Mouse (Mus musculus) liver, adult 2 months (tissue): ENCODE measurements around the gene Ltb. TPM values are rescaled to one million over a fixed set of nuclear protein-coding genes. Genes with fewer than 3 reads are reported as not detected.
A peak's percentile ranks its signal among the peaks of the same experiment; 100 is the strongest.

Source experiments
- DNase-seq: peaks from one replicate; pipeline ENCODE4 v3.0.0-alpha.2; 2011; ENCODE audit warnings: low read depth, low spot score; ENCODE audit errors: extremely low read depth
- H3K27ac ChIP-seq: fragments of 200-500 bp; replicated peaks from 2 replicates; pipeline ENCODE4 v1.5.1; 2012; ENCODE audit warnings: low read depth, mild to moderate bottlenecking, control low read depth, inconsistent platforms, low read length; ENCODE audit not compliant: insufficient read depth
- H3K27me3 ChIP-seq: fragments of 200-500 bp; 2 replicates; pipeline ENCODE4 v1.6.1; 2012; ENCODE audit warnings: mild to moderate bottlenecking, moderate library complexity, low read length, inconsistent platforms; ENCODE audit not compliant: control insufficient read depth, insufficient read depth
- H3K36me3 ChIP-seq: fragments of 200-500 bp; 2 replicates; pipeline ENCODE4 v1.6.1; 2012; ENCODE audit warnings: low read length, inconsistent platforms; ENCODE audit not compliant: control insufficient read depth, insufficient read depth
- H3K4me1 ChIP-seq: fragments of 200-500 bp; 2 replicates; pipeline ENCODE4 v1.6.1; 2011; ENCODE audit warnings: low read length; ENCODE audit not compliant: control insufficient read depth, insufficient read depth
- H3K4me3 ChIP-seq: fragments of 200-500 bp; 2 replicates; pipeline ENCODE4 v1.5.1; 2011; ENCODE audit warnings: low read depth, mild to moderate bottlenecking, control low read depth, low read length, moderate library complexity; ENCODE audit not compliant: insufficient read depth
- H3K79me2 ChIP-seq: fragments of 200-500 bp; 2 replicates; pipeline ENCODE4 v1.6.1; 2012; ENCODE audit warnings: inconsistent platforms, mild to moderate bottlenecking, low read length, moderate library complexity; ENCODE audit not compliant: control insufficient read depth, insufficient read depth
- H3K9ac ChIP-seq: fragments of 200-500 bp; 2 replicates; pipeline ENCODE4 v1.6.1; 2012; ENCODE audit warnings: low read depth, mild to moderate bottlenecking, control low read depth, inconsistent platforms, low read length
- CTCF ChIP-seq: fragments of 200-500 bp; IDR thresholded peaks from 2 replicates; pipeline ENCODE4 v1.5.1; 2011; ENCODE audit warnings: low read depth, low read length, control low read depth
- POLR2A ChIP-seq: fragments of 200-500 bp; IDR thresholded peaks from 2 replicates; pipeline ENCODE4 v1.6.1; 2011; ENCODE audit warnings: low read length, control low read depth; ENCODE audit not compliant: insufficient read depth; ENCODE audit errors: extremely low read depth
- WGBS: fragments of 180-500 bp; shearing (Covaris S2); methylation state at CpG from one replicate; pipeline ENCODE4 v1.1.7; 2018; 5-methylcytosine and 5-hydroxymethylcytosine counted together
- polyA plus RNA-seq: library from polyadenylated mRNA; depleted of rRNA; stranded (reverse); fragments of >200 nt; gene quantifications from 2 replicates; pipeline ENCODE4 v1.2.3, GENCODE M21; 2012
- total RNA-seq: library from RNA; depleted of rRNA; stranded (reverse); fragments of >200 nt; gene quantifications from 2 replicates; pipeline ENCODE4 v1.2.3, GENCODE M21; 2014

Gene Ltb
- total and polyA plus RNA-seq, 2 experiments = 1.8 to 4.7 TPM

DNA sequence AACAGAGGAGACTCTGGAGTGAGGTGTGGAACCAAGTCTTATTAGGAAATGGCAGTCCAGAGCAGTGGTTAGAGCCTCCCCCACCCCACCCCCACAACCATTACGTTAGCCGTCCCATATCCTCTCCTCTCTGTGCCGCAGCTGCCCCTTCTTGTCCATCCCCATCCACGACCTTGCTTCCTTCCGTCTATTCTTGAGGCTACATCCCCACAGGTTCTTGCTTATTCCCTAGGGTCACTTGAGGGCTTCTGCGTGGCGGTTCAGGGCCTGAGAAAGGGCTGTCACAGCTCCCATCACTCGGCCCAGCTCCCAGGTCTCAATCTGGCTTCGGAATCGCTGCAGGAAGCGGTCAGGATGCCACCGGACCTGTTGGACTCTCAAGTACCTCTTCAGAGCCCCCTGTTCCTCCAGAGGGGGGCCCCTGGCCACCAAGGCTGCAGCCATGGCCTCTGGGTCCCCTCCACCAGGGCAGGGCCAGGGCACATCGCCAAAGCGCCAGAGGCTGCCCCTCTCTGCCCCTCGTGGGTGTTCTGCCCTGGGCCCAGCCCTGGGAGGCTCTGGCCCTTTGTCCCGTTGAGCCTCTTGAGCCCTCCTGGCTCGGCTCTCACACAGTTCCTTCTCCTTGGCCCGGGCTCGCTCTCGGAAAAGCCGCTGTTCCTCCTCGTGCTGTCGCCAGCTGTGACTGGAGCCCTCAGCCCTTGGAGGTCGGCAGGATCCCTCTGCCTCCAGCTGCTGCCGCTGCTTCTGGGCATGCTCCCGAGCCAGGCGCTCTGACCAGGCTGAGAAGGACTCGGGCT, 26.1 kb downstream of the Ltb start, which contains the start of gene Gm16181:
TSS of gene Gm16181 (plus strand) at position 679 of the 797 bp plus-strand sequence.
- TF ChIP-seq POLR2A = no peak
- no peak for TF ChIP-seq CTCF
- Histone ChIP-seq H3K36me3 (no peaks in the 10 kb centered on the region), H3K9ac (0 out of 2 replicates have a peak within 1 kb of the TSS, but pooled peaks have one; percentile 24), H3K27ac (peak within 1 kb of the TSS; percentile 34), H3K27me3 (no peaks in the 10 kb centered on the region), H3K4me1 (peaks cover 6% of the 10 kb centered on the region), H3K79me2 (no peaks in the 10 kb centered on the region), H3K4me3 (no peak within 1 kb of the TSS)
- WGBS = 74% methylated on average over 28 of the region's 28 CpGs
- DNase-seq = no peak

DNA sequence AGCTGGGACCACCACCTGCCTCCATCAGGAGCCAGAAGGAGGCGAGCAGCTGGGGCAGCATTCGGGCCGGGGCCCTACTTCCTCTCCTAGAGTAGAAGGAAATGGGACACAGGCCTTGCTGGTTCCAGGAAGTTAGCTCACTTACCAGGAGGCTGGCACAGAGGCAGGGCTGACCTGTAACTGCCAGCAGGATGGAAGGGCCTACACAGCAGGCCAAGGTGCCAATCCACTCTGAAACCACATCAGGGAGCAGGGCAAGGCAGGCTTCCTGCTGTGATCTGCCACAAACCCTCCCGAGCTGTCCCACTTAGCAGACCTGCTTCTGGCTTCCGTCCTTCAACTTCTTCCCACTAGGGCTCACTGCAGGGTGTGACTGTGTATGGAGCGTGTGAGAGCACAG, 28.1 kb downstream of the Ltb start:
- no peaks in the 10 kb centered on the region for H3K79me2 ChIP-seq
- peaks cover 6% of the 10 kb centered on the region for H3K4me1 ChIP-seq
- H3K4me3 ChIP-seq = no peak overlapping the region
- no peaks in the 10 kb centered on the region for H3K27me3 ChIP-seq
- peak overlapping the region; percentile 30; the same call in 1 of the 2 replicates for H3K27ac ChIP-seq
- H3K9ac ChIP-seq = no peak overlapping the region
- DNase-seq = no peak
- WGBS = 76% methylated on average over 6 of the region's 6 CpGs
- TF ChIP-seq CTCF (no peak), POLR2A (no peak)
- H3K36me3 ChIP-seq = 0 out of 2 replicates have a peak, but pooled peaks cover under 1% of the 10 kb centered on the region

DNA sequence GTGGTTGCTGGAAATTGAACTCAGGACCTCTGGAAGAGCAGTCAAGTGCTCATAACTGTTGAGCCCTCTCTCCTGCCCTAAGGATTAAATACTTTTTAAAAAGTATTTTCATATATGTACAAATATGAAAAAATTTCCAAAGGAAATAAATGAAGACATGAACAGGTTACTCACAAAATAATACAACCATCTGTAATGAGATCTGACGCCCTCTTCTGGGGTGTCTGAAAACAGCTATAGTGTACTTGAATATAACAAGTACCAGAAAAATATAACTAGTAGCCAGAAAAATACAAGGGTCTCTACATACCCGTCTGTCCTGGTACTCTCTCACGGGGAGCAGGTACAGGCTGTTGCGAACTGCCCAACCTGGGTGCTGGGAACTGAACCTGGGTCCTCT, 30.4 kb downstream of the Ltb start:
- peaks cover 7% of the 10 kb centered on the region; the same call in 1 of the 2 replicates for H3K79me2 ChIP-seq
- H3K27ac ChIP-seq = no peak overlapping the region
- TF ChIP-seq POLR2A (no peak), CTCF (no peak)
- 98% methylated on average over 4 of the region's 4 CpGs for WGBS
- peaks cover 5% of the 10 kb centered on the region for H3K4me1 ChIP-seq
- H3K27me3 ChIP-seq = no peaks in the 10 kb centered on the region
- DNase-seq = no peak
- no peak overlapping the region for H3K4me3 ChIP-seq
- H3K9ac ChIP-seq = no peak overlapping the region
- peaks cover 5% of the 10 kb centered on the region; the same call in 1 of the 2 replicates for H3K36me3 ChIP-seq

DNA sequence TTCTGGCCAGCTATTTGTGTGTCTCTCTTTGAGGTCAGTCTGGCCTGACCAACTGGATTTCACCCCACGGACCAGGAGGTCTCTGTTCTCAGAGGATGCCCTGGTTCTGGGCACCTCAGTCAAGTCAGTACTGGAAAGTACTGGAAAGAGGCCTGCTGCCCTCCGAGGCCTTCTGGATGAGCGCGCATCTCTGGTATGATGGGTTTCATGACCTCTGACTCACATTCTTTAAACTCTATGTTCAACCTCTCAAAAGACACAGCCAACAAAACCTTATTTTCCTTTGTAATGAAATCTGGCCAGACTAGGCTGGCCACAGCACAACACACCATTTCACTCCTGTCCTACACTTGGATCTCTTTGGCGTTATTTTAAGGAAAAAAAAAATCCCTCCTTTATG, 31.2 kb downstream of the Ltb start:
- no peak overlapping the region for H3K9ac ChIP-seq
- no peaks in the 10 kb centered on the region for H3K27me3 ChIP-seq
- WGBS = 94% methylated on average over 5 of the region's 5 CpGs
- H3K27ac ChIP-seq = no peak overlapping the region
- peaks cover 3% of the 10 kb centered on the region; the same call in 1 of the 2 replicates for H3K4me1 ChIP-seq
- H3K4me3 ChIP-seq = no peak overlapping the region
- peaks cover 5% of the 10 kb centered on the region; the same call in 1 of the 2 replicates for H3K36me3 ChIP-seq
- DNase-seq = no peak
- TF ChIP-seq CTCF = no peak
- TF ChIP-seq POLR2A = no peak
- H3K79me2 ChIP-seq = peaks cover 9% of the 10 kb centered on the region; the same call in 1 of the 2 replicates

DNA sequence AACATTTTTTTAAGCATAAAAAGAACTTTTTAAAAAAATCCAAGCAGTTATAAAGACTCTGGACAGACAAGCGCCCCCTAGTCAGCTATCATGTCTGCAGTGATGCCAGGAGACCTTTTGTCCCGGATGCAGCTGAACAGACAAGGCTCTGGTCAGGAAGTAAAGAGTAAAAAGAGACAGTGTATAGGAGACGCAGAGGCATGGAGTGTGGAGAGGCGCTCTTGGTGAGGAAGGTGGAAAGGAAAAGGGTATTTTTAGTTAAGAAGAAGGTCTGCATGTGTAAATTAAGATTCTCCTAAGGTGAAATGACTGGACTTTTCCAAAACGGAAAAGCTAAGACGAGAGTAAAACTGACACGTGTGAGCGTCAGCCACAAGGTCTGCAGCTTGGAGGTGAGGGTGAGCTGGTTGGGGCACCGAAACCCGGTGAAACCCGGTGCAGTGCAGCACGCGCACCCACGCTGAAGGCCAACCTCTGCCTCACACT, 32.4 kb downstream of the Ltb start:
- Histone ChIP-seq H3K36me3 (peaks cover 5% of the 10 kb centered on the region; the same call in 1 of the 2 replicates), H3K27ac (no peak overlapping the region), H3K27me3 (no peaks in the 10 kb centered on the region), H3K4me3 (no peak overlapping the region), H3K79me2 (peaks cover 18% of the 10 kb centered on the region; the same call in 1 of the 2 replicates), H3K4me1 (peaks cover 3% of the 10 kb centered on the region; the same call in 1 of the 2 replicates), H3K9ac (no peak overlapping the region)
- DNase-seq = no peak
- 83% methylated on average over 14 of the region's 14 CpGs for WGBS
- TF ChIP-seq POLR2A = no peak
- no peak for TF ChIP-seq CTCF
